8 mouse cellular contexts compared by ENCODE assay signal in genomic region chr10:63386991-63387390, GRCm38 (mm10). TPM values are rescaled to one million over a fixed set of nuclear protein-coding genes. Genes with fewer than 3 reads are reported as not detected.
DNase-seq lines count a peak whose midpoint lies in the region; ATAC-seq and TF ChIP-seq lines count a peak whose summit lies in the region.

No protein-coding gene starts in this region.

- no peak for ATAC-seq in lung, embryonic 14.5 days (ENCODE audit: insufficient read depth)
- ATAC-seq in embryonic facial prominence, embryonic 11.5 days (replicated peaks; ENCODE audit: insufficient number of reproducible peaks, low FRiP score, low TSS enrichment, low read depth): no peak
- no peak for ATAC-seq in intestine, embryonic 15.5 days
- no peak for ATAC-seq in neural tube, embryonic 12.5 days (ENCODE audit: low FRiP score, low read depth)

- no peaks in the 10 kb centered on the region for H3K36me3 ChIP-seq in lung, embryonic 14.5 days (ENCODE audit: insufficient read depth)
- H3K36me3 ChIP-seq in embryonic facial prominence, embryonic 11.5 days (replicated peaks; ENCODE audit: control insufficient read depth, insufficient read depth, low read depth, low read length): no peaks in the 10 kb centered on the region
- H3K36me3 ChIP-seq in intestine, embryonic 15.5 days: no peaks in the 10 kb centered on the region
- no peaks in the 10 kb centered on the region for H3K36me3 ChIP-seq in neural tube, embryonic 12.5 days

- H3K9ac ChIP-seq in lung, embryonic 14.5 days: peak overlapping the region; percentile 45
- H3K9ac ChIP-seq in embryonic facial prominence, embryonic 11.5 days (replicated peaks; ENCODE audit: low read length): peak overlapping the region; percentile 52
- peak overlapping the region; percentile 50; the same call in 1 of the 2 replicates for H3K9ac ChIP-seq in intestine, embryonic 15.5 days
- peak overlapping the region; percentile 48; the same call in 1 of the 2 replicates for H3K9ac ChIP-seq in neural tube, embryonic 12.5 days

- peak overlapping the region; percentile 44; the same call in 1 of the 2 replicates for H3K27ac ChIP-seq in lung, embryonic 14.5 days (ENCODE audit: low read depth)
- H3K27ac ChIP-seq in embryonic facial prominence, embryonic 11.5 days (replicated peaks; ENCODE audit: low read depth, low read length): no peak overlapping the region
- H3K27ac ChIP-seq in intestine, embryonic 15.5 days: peak overlapping the region; percentile 52; the same call in 1 of the 2 replicates
- H3K27ac ChIP-seq in neural tube, embryonic 12.5 days: no peak overlapping the region

- no peaks in the 10 kb centered on the region for H3K27me3 ChIP-seq in lung, embryonic 14.5 days (ENCODE audit: insufficient read depth, low read length)
- no peaks in the 10 kb centered on the region for H3K27me3 ChIP-seq in embryonic facial prominence, embryonic 11.5 days (ENCODE audit: control insufficient read depth, insufficient read depth, low read length)
- H3K27me3 ChIP-seq in intestine, embryonic 15.5 days (replicated peaks): no peaks in the 10 kb centered on the region
- H3K27me3 ChIP-seq in neural tube, embryonic 12.5 days (replicated peaks): no peaks in the 10 kb centered on the region

- H3K4me1 ChIP-seq in lung, embryonic 14.5 days (ENCODE audit: insufficient read depth): no peaks in the 10 kb centered on the region
- no peaks in the 10 kb centered on the region for H3K4me1 ChIP-seq in embryonic facial prominence, embryonic 11.5 days (ENCODE audit: control insufficient read depth, insufficient read depth, low read length)
- H3K4me1 ChIP-seq in intestine, embryonic 15.5 days (replicated peaks): no peaks in the 10 kb centered on the region
- no peaks in the 10 kb centered on the region for H3K4me1 ChIP-seq in neural tube, embryonic 12.5 days

- no peak for TF ChIP-seq CTCF in lung, embryonic 14.5 days (IDR thresholded peaks at IDR 0.05; ENCODE audit: low read depth)

- peak overlapping the region; percentile 67 for H3K4me2 ChIP-seq in lung, embryonic 14.5 days
- H3K4me2 ChIP-seq in embryonic facial prominence, embryonic 11.5 days (ENCODE audit: low read depth, low read length): peak overlapping the region; percentile 33
- peak overlapping the region; percentile 77 for H3K4me2 ChIP-seq in intestine, embryonic 15.5 days (replicated peaks)
- peak overlapping the region; percentile 67 for H3K4me2 ChIP-seq in neural tube, embryonic 12.5 days (replicated peaks)

- H3K9me3 ChIP-seq in lung, embryonic 14.5 days (ENCODE audit: low read depth, low read length): no peaks in the 10 kb centered on the region
- H3K9me3 ChIP-seq in embryonic facial prominence, embryonic 11.5 days (replicated peaks; ENCODE audit: control insufficient read depth, low read length): no peaks in the 10 kb centered on the region
- no peaks in the 10 kb centered on the region for H3K9me3 ChIP-seq in intestine, embryonic 15.5 days
- H3K9me3 ChIP-seq in neural tube, embryonic 12.5 days: no peaks in the 10 kb centered on the region

- WGBS in lung, embryonic 14.5 days: 3% methylated on average over 10 of the region's 10 CpGs
- WGBS in embryonic facial prominence, embryonic 11.5 days: 3% methylated on average over 10 of the region's 10 CpGs
- 2% methylated on average over 10 of the region's 10 CpGs for WGBS in intestine, embryonic 15.5 days
- WGBS in neural tube, embryonic 12.5 days: 3% methylated on average over 10 of the region's 10 CpGs

- peak; percentile 32 for DNase-seq in lung, embryonic 14.5 days
- no peak for DNase-seq in lung, postnatal 10 days
- DNase-seq in embryonic facial prominence, embryonic 11.5 days (ENCODE audit: low spot score): peak; percentile 10
- no peak for DNase-seq in layer of hippocampus, adult 9-10 months (ENCODE audit: low spot score)
- DNase-seq in thymus, postnatal 14 days: no peak
- DNase-seq in ovary, postnatal 14 days (ENCODE audit: low spot score): no peak

- H3K4me3 ChIP-seq in lung, embryonic 14.5 days (ENCODE audit: low read depth, low read length): peak overlapping the region; percentile 41
- H3K4me3 ChIP-seq in embryonic facial prominence, embryonic 11.5 days (ENCODE audit: low read depth, low read length): peak overlapping the region; percentile 57
- H3K4me3 ChIP-seq in intestine, embryonic 15.5 days (replicated peaks): peak overlapping the region; percentile 53
- H3K4me3 ChIP-seq in neural tube, embryonic 12.5 days: peak overlapping the region; percentile 46

RNA-seq across cellular contexts. Expression of gene Dnajc12, which starts 4.7 kb away (rescaled TPM):
- polyA plus RNA-seq in lung, embryonic 14.5 days (2014; fragmentation: Nextera tagmentation; extraction: Ambion mirVana): 10.6 and 10.8 TPM in 2 replicates
- polyA plus RNA-seq in embryonic facial prominence, embryonic 11.5 days (2014; fragmentation: Nextera tagmentation; extraction: Ambion mirVana): 12.2 and 14.5 TPM in 2 replicates
- polyA plus RNA-seq in intestine, embryonic 15.5 days (2015; fragmentation: Nextera tagmentation; extraction: Ambion mirVana): 8.6 and 9.8 TPM in 2 replicates
- 19.3 and 21.1 TPM in 2 replicates for polyA plus RNA-seq in neural tube, embryonic 12.5 days (2016; fragmentation: Nextera tagmentation; extraction: Ambion mirVana)

RNA-seq across cellular contexts. Expression of gene Sirt1, which starts 5.5 kb away (rescaled TPM):
- 8.5 and 11.2 TPM in 2 replicates for polyA plus RNA-seq in lung, embryonic 14.5 days (2014; fragmentation: Nextera tagmentation; extraction: Ambion mirVana)
- 9.3 and 15.2 TPM in 2 replicates for polyA plus RNA-seq in embryonic facial prominence, embryonic 11.5 days (2014; fragmentation: Nextera tagmentation; extraction: Ambion mirVana)
- 4.0 and 5.2 TPM in 2 replicates for polyA plus RNA-seq in intestine, embryonic 15.5 days (2015; fragmentation: Nextera tagmentation; extraction: Ambion mirVana)
- polyA plus RNA-seq in neural tube, embryonic 12.5 days (2016; fragmentation: Nextera tagmentation; extraction: Ambion mirVana): 10.8 and 10.9 TPM in 2 replicates

RNA-seq across cellular contexts. Expression of gene Gm7075, which starts 34.6 kb away (rescaled TPM):
- not detected in 2 replicates for polyA plus RNA-seq in lung, embryonic 14.5 days (2014; fragmentation: Nextera tagmentation; extraction: Ambion mirVana)
- polyA plus RNA-seq in embryonic facial prominence, embryonic 11.5 days (2014; fragmentation: Nextera tagmentation; extraction: Ambion mirVana): not detected in 2 replicates
- not detected in 2 replicates for polyA plus RNA-seq in intestine, embryonic 15.5 days (2015; fragmentation: Nextera tagmentation; extraction: Ambion mirVana)
- not detected in 2 replicates for polyA plus RNA-seq in neural tube, embryonic 12.5 days (2016; fragmentation: Nextera tagmentation; extraction: Ambion mirVana)

RNA-seq across cellular contexts. Expression of gene Ctnna3, which starts 42.9 kb away (rescaled TPM):
- 0.39 TPM in 2 replicates for polyA plus RNA-seq in lung, embryonic 14.5 days (2014; fragmentation: Nextera tagmentation; extraction: Ambion mirVana)
- polyA plus RNA-seq in embryonic facial prominence, embryonic 11.5 days (2014; fragmentation: Nextera tagmentation; extraction: Ambion mirVana): 0.14 and 0.35 TPM in 2 replicates
- 0.98 and 1.3 TPM in 2 replicates for polyA plus RNA-seq in intestine, embryonic 15.5 days (2015; fragmentation: Nextera tagmentation; extraction: Ambion mirVana)
- polyA plus RNA-seq in neural tube, embryonic 12.5 days (2016; fragmentation: Nextera tagmentation; extraction: Ambion mirVana): 0.90 and 1.1 TPM in 2 replicates

Comparison
In these comparisons a context has a peak if more than half of its experiments do, and no peak if none do; other contexts are left out.
1. DNase-seq: peak in lung, embryonic 14.5 days (single experiment) and embryonic facial prominence, embryonic 11.5 days (single experiment); none in lung, postnatal 10 days (single experiment), layer of hippocampus, adult 9-10 months (single experiment), thymus, postnatal 14 days (single experiment) and ovary, postnatal 14 days (single experiment).
2. H3K27ac ChIP-seq: peak in lung, embryonic 14.5 days (single experiment) and intestine, embryonic 15.5 days (single experiment); none in embryonic facial prominence, embryonic 11.5 days (single experiment) and neural tube, embryonic 12.5 days (single experiment).
3. Peak in every context shown above with its lines, with median percentiles within 50 percentile points of each other: H3K4me2 ChIP-seq, H3K4me3 ChIP-seq and H3K9ac ChIP-seq.